Mouse (Mus musculus) hindbrain, embryonic 11.5 days (tissue): ENCODE measurements around the gene Camta1. TPM values are rescaled to one million over a fixed set of nuclear protein-coding genes. Genes with fewer than 3 reads are reported as not detected.

Experiments
- ATAC-seq: fragments of 200-750 bp; cut with Nextera tagmentation; 2 replicates; pipeline ENCODE4 v1.8.0; 2017; ENCODE audit warnings: mild to moderate bottlenecking, moderate TSS enrichment, moderate library complexity; ENCODE audit not compliant: low FRiP score
- DNase-seq: peaks from one replicate; pipeline ENCODE4 v3.0.0-alpha.2; 2015; ENCODE audit warnings: low spot score
- H3K27ac ChIP-seq: fragments of 300-500 bp; sonication (generic); 2 replicates; pipeline ENCODE4 v1.5.1; 2014; ENCODE audit warnings: mild to moderate bottlenecking, low read depth, low read length
- H3K27me3 ChIP-seq: fragments of 300-500 bp; sonication (generic); 2 replicates; pipeline ENCODE4 v1.6.1; 2014; ENCODE audit warnings: mild to moderate bottlenecking, low read length, moderate library complexity, mixed read lengths; ENCODE audit not compliant: control insufficient read depth, insufficient read depth
- H3K36me3 ChIP-seq: fragments of 300-500 bp; sonication (generic); 2 replicates; pipeline ENCODE4 v1.6.1; 2014; ENCODE audit warnings: mild to moderate bottlenecking, low read length, moderate library complexity, mixed read lengths; ENCODE audit not compliant: control insufficient read depth, insufficient read depth
- H3K4me1 ChIP-seq: fragments of 300-500 bp; sonication (generic); replicated peaks from 2 replicates; pipeline ENCODE4 v1.6.1; 2014; ENCODE audit warnings: low read length, mixed read lengths; ENCODE audit not compliant: control insufficient read depth, insufficient read depth
- H3K4me2 ChIP-seq: fragments of 300-500 bp; sonication (generic); replicated peaks from 2 replicates; pipeline ENCODE4 v1.6.1; 2014; ENCODE audit warnings: mild to moderate bottlenecking, low read depth, low read length
- H3K4me3 ChIP-seq: fragments of 300-500 bp; sonication (generic); 2 replicates; pipeline ENCODE4 v1.5.1; 2014; ENCODE audit warnings: low read depth, low read length
- H3K9ac ChIP-seq: fragments of 300-500 bp; sonication (generic); 2 replicates; pipeline ENCODE4 v1.6.1; 2014; ENCODE audit warnings: low read depth, low read length
- H3K9me3 ChIP-seq: fragments of 300-500 bp; sonication (generic); 2 replicates; pipeline ENCODE4 v1.6.1; 2016; ENCODE audit warnings: low read length; ENCODE audit not compliant: control insufficient read depth
- WGBS: fragments of 180-500 bp; shearing (Covaris S2); extraction: QIAGEN DNeasy Blood & Tissue Kit; methylation state at CpG from one replicate; pipeline ENCODE4 v1.1.7; 2014; 5-methylcytosine and 5-hydroxymethylcytosine counted together
- polyA plus RNA-seq: library from polyadenylated mRNA; unstranded; fragments of >200 nt; fragmentation: Nextera tagmentation; extraction: Ambion mirVana; gene quantifications from 2 replicates; pipeline ENCODE4 v1.2.1, GENCODE M21; 2014

Camta1 gene
- polyA plus RNA-seq, 1 experiment from 2014 or later, result 130 TPM

DNA sequence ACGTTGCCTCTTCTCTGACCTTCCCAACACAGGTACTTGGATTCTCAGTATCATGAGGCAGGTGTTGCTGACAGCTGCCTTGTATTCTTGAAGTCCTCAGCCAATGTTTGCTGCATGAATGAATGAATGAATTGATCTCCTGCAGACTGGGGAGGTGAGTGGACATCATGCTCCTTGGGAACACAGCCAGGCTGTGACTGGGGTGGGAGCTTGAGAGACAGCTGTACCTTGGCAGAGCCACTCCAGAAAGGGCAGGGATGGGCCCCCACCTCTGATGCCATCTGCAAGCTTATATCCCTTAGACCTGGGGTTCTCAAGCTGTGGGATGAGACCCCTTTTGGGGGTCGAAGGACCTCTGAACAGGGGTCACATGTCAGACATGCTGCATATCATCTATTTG lies 508.9 kb downstream of the Camta1 start:
- H3K9ac ChIP-seq, result no peak overlapping the region
- no peaks in the 10 kb centered on the region for H3K36me3 ChIP-seq
- no peak for DNase-seq
- H3K27me3 ChIP-seq, result no peaks in the 10 kb centered on the region
- WGBS, result 83% methylated on average over 2 of the region's 2 CpGs
- no peak overlapping the region for H3K4me3 ChIP-seq
- no peak for ATAC-seq
- no peaks in the 10 kb centered on the region for H3K9me3 ChIP-seq
- H3K4me2 ChIP-seq, result no peak overlapping the region
- peaks cover 7% of the 10 kb centered on the region for H3K4me1 ChIP-seq
- H3K27ac ChIP-seq, result no peak overlapping the region

GRCm38 (mm10) chr4:151352249-151352648 lies 509.4 kb downstream of the Camta1 start:
- WGBS, result 79% methylated on average over 4 of the region's 4 CpGs
- no peak for ATAC-seq

DNA sequence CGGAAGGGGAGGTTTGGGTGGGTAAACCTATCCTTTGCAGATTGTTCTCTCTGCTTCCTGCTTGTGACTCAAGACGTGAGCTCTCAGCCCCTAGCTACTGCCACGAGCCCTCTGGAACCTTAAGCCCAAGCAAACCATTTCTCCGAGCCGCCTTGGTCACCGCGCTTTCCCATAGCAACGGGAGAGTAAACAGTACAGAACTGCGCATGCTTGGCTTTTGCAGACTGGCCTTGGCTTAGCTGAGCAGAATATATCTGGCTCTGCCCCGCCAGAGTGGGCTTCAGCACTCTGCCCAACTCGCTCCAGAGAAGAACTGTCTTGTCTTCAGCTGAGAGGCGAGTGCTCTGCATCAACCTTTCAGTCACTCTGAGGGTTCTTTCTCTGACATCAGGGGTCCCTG lies 509.9 kb downstream of the Camta1 start:
- Histone ChIP-seq H3K27me3 (no peaks in the 10 kb centered on the region), H3K4me2 (no peak overlapping the region), H3K36me3 (no peaks in the 10 kb centered on the region), H3K4me3 (no peak overlapping the region), H3K9ac (no peak overlapping the region), H3K9me3 (no peaks in the 10 kb centered on the region), H3K4me1 (peaks cover 7% of the 10 kb centered on the region), H3K27ac (no peak overlapping the region)
- DNase-seq, result no peak
- WGBS, result 73% methylated on average over 12 of the region's 12 CpGs
- ATAC-seq, result no peak

More at GRCm38 (mm10) chr4:151352249-151352648, 509.4 kb downstream of the Camta1 start:
- Histone ChIP-seq H3K27ac (no peak overlapping the region), H3K27me3 (no peaks in the 10 kb centered on the region), H3K9ac (no peak overlapping the region), H3K4me3 (no peak overlapping the region), H3K4me2 (no peak overlapping the region), H3K4me1 (peaks cover 7% of the 10 kb centered on the region), H3K36me3 (no peaks in the 10 kb centered on the region), H3K9me3 (no peaks in the 10 kb centered on the region)
- DNase-seq, result no peak

DNA sequence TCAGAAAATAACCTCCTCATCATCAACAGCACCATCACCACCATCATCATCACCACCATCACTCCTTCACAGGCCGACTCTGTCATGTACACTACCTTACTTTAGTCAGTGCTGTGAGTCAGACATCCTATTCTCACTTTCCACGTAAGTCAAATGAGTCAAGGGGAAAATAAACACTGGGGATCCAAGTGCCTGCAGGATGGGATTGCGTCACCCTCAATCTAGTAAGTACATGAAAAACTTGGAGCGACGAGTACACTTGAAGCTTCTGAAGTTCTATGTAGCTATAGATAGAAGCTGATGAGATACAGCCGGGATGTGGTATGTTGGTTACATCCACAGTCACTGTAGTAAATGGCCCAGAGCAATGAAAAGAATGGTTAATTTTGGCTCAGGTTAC lies 514.1 kb downstream of the Camta1 start:
- ATAC-seq (no peak), DNase-seq (no peak)
- Histone ChIP-seq H3K9ac (no peak overlapping the region), H3K4me2 (no peak overlapping the region), H3K4me3 (no peak overlapping the region), H3K27ac (no peak overlapping the region), H3K9me3 (no peaks in the 10 kb centered on the region), H3K4me1 (no peaks in the 10 kb centered on the region), H3K27me3 (no peaks in the 10 kb centered on the region), H3K36me3 (no peaks in the 10 kb centered on the region)
- WGBS, result 95% methylated on average over 6 of the region's 6 CpGs

DNA sequence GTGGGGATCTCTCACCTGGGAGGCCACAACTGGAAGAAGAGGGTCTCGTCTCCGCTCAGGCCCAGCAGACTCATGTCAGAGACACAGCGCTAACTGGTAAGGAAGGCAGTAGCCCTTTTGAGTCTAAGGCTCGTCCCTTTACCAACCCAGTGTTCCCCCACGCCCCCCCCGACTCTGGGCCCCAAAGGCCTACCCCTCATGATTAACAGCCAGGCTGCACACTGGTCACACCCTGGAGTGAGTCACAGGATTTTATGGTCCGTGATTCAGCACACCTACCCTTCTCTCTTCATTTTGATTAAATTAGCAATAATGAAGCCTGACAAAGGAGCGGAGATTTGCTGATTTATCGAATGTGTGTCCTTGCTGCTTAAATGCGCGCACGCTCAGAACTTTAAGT lies 515.0 kb downstream of the Camta1 start:
- ATAC-seq (no peak), DNase-seq (no peak)
- H3K27ac ChIP-seq, result no peak overlapping the region
- no peak overlapping the region for H3K4me3 ChIP-seq
- H3K4me2 ChIP-seq, result no peak overlapping the region
- no peaks in the 10 kb centered on the region for H3K9me3 ChIP-seq
- no peaks in the 10 kb centered on the region for H3K4me1 ChIP-seq
- H3K9ac ChIP-seq, result no peak overlapping the region
- H3K27me3 ChIP-seq, result no peaks in the 10 kb centered on the region
- no peaks in the 10 kb centered on the region for H3K36me3 ChIP-seq
- WGBS, result 88% methylated on average over 12 of the region's 12 CpGs

DNA sequence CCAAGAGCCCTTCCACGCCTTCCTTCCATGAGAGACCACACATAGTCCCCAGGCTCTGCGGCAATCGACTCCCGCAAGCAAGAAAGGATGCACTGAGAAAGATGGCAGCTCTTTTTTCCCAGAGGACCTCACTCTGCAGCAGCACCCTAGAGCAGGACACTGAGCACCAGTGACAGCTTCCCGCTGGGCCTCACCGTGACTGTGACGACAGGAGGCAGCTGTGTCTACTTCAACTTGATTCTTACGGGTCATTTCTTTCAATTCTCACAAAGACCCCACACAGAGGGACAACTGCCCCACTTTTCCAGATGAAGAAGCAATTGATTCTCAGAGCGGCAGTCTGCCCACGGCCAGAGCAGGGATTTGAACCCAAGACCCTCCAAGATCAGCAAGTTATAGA lies 516.9 kb downstream of the Camta1 start:
- H3K4me2 ChIP-seq, result no peak overlapping the region
- H3K4me1 ChIP-seq, result no peaks in the 10 kb centered on the region
- no peaks in the 10 kb centered on the region for H3K9me3 ChIP-seq
- H3K36me3 ChIP-seq, result no peaks in the 10 kb centered on the region
- 53% methylated on average over 10 of the region's 10 CpGs for WGBS
- H3K4me3 ChIP-seq, result no peak overlapping the region
- no peaks in the 10 kb centered on the region for H3K27me3 ChIP-seq
- ATAC-seq (no peak), DNase-seq (no peak)
- H3K9ac ChIP-seq, result no peak overlapping the region
- H3K27ac ChIP-seq, result no peak overlapping the region

DNA sequence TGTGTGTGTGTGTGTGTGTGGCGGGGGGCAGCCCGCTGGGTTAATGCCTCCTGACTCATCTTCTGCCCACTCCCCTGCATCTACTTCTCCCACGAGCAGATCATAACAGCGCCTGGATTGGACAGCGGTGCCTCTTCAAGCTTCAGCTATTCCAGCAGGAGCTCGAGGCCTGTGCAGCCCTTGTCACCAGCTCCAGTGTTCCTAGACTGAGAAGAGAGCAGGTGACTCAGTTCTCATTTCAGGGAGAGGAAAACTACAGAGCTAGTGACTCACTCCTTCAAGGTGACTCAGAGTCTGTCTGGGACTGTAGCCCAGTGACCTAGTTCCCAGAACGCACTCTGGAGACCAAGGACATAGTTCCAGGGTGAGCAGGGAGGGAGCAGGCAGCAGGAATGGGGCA lies 522.3 kb downstream of the Camta1 start:
- H3K9ac ChIP-seq, result no peak overlapping the region
- ATAC-seq, result no peak
- no peaks in the 10 kb centered on the region for H3K9me3 ChIP-seq
- H3K27ac ChIP-seq, result no peak overlapping the region
- no peaks in the 10 kb centered on the region for H3K36me3 ChIP-seq
- 89% methylated on average over 7 of the region's 7 CpGs for WGBS
- no peak for DNase-seq
- peaks cover 3% of the 10 kb centered on the region for H3K4me1 ChIP-seq
- no peak overlapping the region for H3K4me3 ChIP-seq
- no peak overlapping the region for H3K4me2 ChIP-seq
- H3K27me3 ChIP-seq, result no peaks in the 10 kb centered on the region

DNA sequence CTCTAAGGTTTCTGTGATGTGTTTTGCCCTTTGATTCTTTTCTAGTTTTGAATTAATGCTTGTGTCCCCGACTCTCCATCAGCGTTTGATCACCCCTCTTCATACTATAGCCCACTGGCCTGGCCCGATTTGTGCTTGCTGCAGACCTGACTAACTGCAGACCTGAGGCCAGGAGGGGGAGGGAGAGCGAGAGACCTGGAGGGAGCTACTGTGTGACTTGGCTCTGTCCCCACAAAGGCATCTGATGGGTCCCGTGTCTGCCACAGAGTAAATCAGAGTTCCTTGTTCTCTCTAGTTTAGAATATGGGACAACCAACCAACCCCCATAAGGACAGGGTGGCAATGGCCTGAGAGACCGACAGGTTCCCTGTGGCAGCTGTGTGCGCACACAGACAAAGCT lies 522.7 kb downstream of the Camta1 start:
- no peak for ATAC-seq
- Histone ChIP-seq H3K9ac (no peak overlapping the region), H3K27me3 (no peaks in the 10 kb centered on the region), H3K4me1 (peaks cover 3% of the 10 kb centered on the region), H3K4me3 (no peak overlapping the region), H3K27ac (no peak overlapping the region), H3K9me3 (no peaks in the 10 kb centered on the region), H3K36me3 (no peaks in the 10 kb centered on the region), H3K4me2 (no peak overlapping the region)
- DNase-seq, result no peak
- 82% methylated on average over 7 of the region's 7 CpGs for WGBS

GRCm38 (mm10) chr4:151337543-151337942 lies 524.1 kb downstream of the Camta1 start:
- WGBS, result 26% methylated on average over 11 of the region's 11 CpGs
- peaks cover 3% of the 10 kb centered on the region for H3K4me1 ChIP-seq
- no peaks in the 10 kb centered on the region for H3K9me3 ChIP-seq
- ATAC-seq (no peak), DNase-seq (no peak)
- no peak overlapping the region for H3K4me3 ChIP-seq
- no peaks in the 10 kb centered on the region for H3K36me3 ChIP-seq
- H3K27me3 ChIP-seq, result no peaks in the 10 kb centered on the region
- no peak overlapping the region for H3K27ac ChIP-seq
- H3K4me2 ChIP-seq, result no peak overlapping the region
- H3K9ac ChIP-seq, result no peak overlapping the region
